Mouse (Mus musculus) G1E (cell line): ENCODE data around the gene Tns2.

ENCODE experiments used
- CTCF ChIP-seq: IDR thresholded peaks from 2 replicates; pipeline ENCODE4 v1.5.1; 2012; ENCODE audit warnings: low read depth, low read length, inconsistent platforms, mixed read lengths
- POLR2AphosphoS5 ChIP-seq: IDR thresholded peaks from 2 replicates; pipeline ENCODE4 v1.6.1; 2012; ENCODE audit warnings: low read depth, low read length, inconsistent platforms; ENCODE audit not compliant: insufficient replicate concordance

- TF ChIP-seq CTCF (no peak), POLR2AphosphoS5 (no peak)
These were observed 21.0 kb upstream of the Tns2 start for GRCm38 (mm10) chr15:102079221-102079620.
